Mouse (Mus musculus): ENCODE measurements at regions not wholly inside any gene's neighbourhood (a gene's known extent, or its start where the extent isn't known, plus 50 kb on each side); places are given as distances from the start of the nearest gene placed in this dataset.
"Not testable (repeated sequence)": the region's sequence is repeated elsewhere in the genome, so short reads cannot be mapped to it uniquely, and the experiment has no call there.

- DNase-seq: peak; percentile 91
These were observed 69.2 kb downstream of the Gm33543 start for GRCm38 (mm10) chr10:95773425-95773980.

DNA sequence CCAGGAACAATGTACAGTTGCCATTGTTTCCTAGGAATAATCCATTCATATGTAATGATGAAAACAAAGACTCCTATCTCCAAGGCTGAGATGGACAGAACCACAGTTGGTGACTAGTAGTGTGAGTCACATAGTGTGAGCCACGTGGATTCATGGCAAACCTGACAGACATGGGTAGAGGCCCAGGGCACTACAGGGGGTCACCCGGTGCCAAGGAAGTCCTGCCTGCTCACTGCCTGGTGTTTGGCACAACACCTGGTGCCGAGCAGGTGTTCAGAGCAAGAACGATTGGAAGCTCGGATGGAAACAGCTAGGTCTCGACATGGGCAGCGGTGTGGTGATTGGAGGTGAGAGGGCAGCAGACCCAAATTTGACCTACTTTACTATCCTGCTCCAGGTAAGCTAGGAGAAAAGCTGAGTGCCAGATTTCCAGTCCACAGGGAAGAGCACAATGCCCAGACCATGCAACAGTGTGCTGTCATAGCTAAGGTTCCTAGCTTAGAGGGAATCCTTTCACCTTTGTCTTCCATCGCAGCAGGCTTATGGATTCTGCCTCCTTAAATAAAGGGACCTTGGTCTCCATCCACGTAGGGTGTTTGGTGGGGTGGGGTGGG is 69.8 kb downstream of the Gm33543 start:
- DNase-seq: peak; percentile 23

- DNase-seq: no peak
These were observed 73.8 kb downstream of the Gm33543 start for GRCm38 (mm10) chr10:95768974-95769373.

- no peak for DNase-seq
These were observed 75.1 kb downstream of the Gm33543 start for GRCm38 (mm10) chr10:95767526-95768161.

GRCm38 (mm10) chr10:95764129-95764528 is 78.6 kb downstream of the Gm33543 start:
- DNase-seq: peak; percentile 78

GRCm38 (mm10) chr10:95762632-95763031 is 80.1 kb downstream of the Gm33543 start:
- DNase-seq: peak; percentile 68

- DNase-seq: no peak
These were observed 80.8 kb downstream of the Gm33543 start for GRCm38 (mm10) chr10:95761969-95762368.

DNA sequence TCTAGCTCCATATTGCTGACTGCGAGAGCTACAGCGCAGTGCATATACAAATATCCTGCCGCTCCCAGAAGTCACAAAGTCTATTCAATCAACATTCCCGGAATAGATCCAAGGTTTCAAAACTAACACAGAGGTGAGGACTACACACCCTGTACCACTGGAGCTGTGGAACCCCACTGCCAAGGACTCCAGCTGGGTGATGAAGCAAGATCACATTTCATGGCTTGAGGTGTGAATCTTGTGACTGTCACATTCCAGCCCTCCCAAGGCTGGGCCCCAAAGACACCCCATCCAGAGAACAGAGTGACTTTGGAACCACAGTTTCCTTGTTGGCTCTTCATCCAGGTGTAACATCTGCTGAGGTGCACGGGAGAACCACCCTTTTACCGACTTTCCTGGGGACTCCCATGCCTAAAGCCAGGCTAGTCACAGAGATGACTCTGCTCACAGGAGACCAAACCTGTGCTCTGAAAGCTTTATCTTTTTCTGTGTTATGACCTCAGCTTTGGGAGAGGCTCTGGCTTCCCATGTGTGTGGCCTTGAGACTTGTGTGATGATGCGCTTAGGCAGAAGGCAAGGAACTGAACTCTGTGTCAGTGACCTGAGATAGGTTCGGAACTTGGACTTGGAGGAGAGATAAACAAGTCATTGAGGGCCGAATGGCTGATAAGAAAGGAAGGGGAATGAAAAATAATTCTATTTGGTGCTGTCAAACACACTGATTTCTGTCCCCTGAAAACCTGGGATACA is 82.4 kb downstream of the Gm33543 start:
- no peak for DNase-seq

DNA sequence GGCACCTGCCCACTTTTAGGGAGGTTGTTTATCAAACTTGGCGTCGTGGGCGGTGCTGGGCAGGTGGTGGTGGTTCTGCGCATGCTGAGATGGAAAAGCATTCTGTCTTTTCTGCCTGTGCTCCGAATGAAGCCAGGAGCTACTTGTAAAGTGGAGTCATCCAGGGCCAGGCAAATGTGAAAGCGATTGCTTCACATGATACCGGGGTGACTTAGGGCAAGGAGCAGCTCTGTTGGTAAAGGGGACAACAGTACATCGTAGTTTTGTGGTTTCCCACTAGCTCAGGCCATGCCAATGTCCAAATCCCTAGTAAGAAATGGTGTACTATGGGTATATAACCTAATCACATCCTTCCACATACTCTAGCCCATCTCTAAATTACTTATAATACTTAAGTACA is 84.5 kb downstream of the Gm33543 start:
- no peak for DNase-seq

DNA sequence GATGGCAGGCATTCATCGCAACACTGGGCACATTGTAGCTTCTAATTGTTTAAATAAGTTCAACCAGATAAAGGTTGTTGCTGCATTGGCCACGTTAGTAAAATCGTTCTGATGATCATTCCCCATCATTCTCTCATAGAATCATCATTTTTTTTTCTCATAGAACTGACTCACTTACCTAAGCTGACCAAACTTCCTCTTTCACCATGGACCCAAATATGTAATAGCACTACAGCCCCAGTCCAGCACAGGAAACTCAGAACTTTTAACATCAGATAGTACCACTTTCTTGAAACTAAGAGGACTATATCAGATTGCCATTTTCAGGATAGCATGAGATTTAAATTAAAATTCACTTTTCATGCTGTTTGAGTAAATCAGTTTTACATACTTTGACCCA is 82.2 kb upstream of the Anapc15-ps start:
- no peak for DNase-seq

DNA sequence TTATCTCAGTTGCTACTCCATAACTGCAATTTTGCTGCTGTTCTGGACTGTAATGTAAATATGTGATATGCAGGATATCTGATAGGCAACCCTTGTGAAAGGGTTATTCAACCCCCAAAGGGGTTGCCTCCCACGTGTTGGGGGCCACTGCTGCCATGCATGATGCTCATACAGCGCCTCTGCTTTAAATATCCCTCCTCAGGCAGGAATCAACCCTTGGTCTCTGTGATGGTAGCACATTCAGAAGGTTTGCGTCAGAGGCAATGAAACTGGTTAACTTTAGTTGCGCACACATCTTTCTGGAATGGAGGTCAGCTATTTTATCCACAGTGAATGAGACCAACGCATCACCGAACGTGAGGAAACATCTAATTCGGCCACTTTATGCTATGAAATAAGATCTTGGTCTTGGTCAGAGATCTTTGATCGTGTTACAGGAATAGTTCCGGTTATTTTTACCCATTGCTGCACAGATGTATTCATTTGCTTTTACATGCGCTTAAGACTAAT is 80.2 kb upstream of the Anapc15-ps start:
- DNase-seq: no peak

- DNase-seq: no peak
These were observed 75.1 kb upstream of the Anapc15-ps start for GRCm38 (mm10) chr10:95748360-95748759.

- DNase-seq: no peak
These were observed 74.7 kb upstream of the Anapc15-ps start for GRCm38 (mm10) chr10:95747939-95748338.

DNA sequence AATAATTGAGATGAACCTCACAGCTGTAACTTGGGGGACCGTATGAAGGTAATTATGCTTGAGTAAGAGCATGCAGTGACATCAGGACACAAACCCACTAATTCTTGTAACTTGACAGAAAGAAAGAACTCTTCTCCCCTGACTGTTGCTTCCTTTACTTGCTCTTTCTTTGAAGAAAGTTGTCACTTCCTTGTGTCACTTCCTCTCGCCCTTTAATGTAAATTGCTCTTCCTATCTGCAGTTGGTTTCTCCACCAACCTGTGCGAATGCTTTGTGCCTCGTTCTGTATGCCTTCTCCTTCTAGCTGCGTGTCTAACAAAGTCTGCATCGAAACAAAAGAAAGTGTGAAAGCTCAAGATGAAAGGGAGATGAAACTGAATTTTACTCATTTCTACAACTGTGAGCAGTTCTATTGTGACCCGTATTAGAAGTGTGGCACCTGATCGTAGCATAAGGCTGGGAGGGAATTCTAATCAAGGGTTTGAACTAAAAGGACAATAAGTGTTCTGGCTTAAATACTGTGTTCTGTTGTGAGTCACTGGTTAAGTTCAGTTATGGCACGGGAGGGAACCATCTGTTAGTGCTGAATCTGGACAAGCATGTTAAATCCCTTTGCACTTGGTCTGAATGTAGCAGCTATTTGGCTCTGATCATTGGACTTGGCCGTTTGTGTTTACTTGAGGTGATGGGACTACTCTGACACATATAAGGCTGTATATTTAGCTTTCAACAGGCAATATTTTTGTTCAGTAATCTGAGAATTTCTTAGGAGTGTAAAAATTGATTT is 72.8 kb upstream of the Anapc15-ps start:
- no peak for DNase-seq

GRCm38 (mm10) chr10:95745254-95745653 is 72.0 kb upstream of the Anapc15-ps start:
- no peak for DNase-seq

DNA sequence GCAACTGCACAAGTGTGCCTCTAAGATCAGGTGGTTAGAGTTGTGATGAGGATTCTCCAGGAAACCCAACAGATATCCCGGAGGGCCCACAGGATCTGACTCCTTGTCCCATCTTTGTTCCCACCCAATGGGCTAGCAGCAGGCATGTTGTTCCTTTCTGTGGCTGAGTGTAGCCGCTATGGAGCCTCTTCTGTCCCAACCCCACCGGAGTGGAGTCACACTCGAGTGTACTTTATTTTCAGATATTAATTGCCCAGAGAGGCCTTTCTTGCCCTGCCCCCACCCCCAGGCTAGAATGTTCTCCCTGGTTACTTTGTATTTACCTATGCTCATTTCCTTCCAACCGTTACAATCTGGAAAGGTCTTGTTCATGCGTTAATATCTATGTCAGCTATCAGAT is 70.4 kb upstream of the Anapc15-ps start:
- no peak for DNase-seq

GRCm38 (mm10) chr10:95739421-95739820 is 66.2 kb upstream of the Anapc15-ps start:
- DNase-seq: no peak

DNA sequence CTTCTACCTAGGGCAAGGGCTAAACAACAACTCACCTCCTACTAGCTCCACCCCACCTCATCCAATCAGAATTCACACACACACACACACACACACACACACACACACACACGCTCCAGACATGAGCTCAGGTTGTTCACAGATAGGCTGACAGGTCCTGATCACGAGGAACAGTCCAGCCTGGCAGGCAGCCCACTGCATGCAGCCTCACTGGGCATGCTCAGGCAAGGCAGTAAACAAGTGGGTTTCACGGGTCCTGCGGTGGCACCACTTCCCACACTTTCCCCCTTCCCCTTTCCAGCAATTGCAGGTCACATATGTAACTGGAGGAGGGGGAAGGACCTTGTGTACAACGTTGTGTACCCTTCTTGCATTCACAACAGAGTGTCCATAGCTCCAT is 63.5 kb upstream of the Anapc15-ps start:
- DNase-seq: not testable (repeated sequence)

GRCm38 (mm10) chr10:95731001-95731400 is 57.8 kb upstream of the Anapc15-ps start:
- DNase-seq: no peak

- DNase-seq: peak; percentile 82
These were observed 56.6 kb upstream of the Anapc15-ps start for GRCm38 (mm10) chr10:95729890-95730289.

DNA sequence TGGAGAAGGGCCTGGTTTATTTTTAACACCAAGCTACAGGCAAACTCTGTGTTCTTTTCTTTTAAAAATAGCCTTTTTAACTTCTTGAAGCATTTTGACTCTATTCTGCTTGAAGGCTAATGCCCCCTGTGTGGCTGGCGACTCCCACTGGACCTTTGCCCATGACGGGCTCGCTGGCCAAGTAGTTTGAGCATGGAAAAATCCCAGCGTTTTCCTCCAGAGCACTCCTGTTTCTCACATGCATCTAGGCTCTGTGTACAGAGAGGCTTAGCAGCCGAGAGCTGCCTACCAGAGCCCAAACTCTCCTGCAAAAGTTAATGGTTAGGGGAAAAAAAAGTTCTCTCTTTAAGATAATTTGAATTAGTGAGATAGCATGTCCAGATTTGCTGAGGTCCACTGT is 52.7 kb upstream of the Anapc15-ps start:
- DNase-seq: peak; percentile 93

GRCm38 (mm10) chr10:95725349-95725748 is 52.1 kb upstream of the Anapc15-ps start:
- no peak for DNase-seq
